Mouse (Mus musculus) R1 (cell line): ENCODE results near the gene Odf4.

Experiments
- DNase-seq: peaks from one replicate; pipeline ENCODE4 v3.0.0-alpha.2; 2018; ENCODE audit warnings: low read depth, low spot score

Odf4 gene

GRCm38 (mm10) chr11:68902823-68903222 lies 24.1 kb downstream of the Odf4 start:
- DNase-seq: no peak

GRCm38 (mm10) chr11:68902367-68902766 lies 24.5 kb downstream of the Odf4 start:
- no peak for DNase-seq

- no peak for DNase-seq
These were observed 24.9 kb downstream of the Odf4 start for GRCm38 (mm10) chr11:68902047-68902364.

GRCm38 (mm10) chr11:68901351-68902046 lies 25.4 kb downstream of the Odf4 start, which contains the start of gene Rpl26:
Gene Rpl26, plus strand, starts transcription at chr11:68901583.
- peak; percentile 99 for DNase-seq

GRCm38 (mm10) chr11:68900519-68901350 lies 26.1 kb downstream of the Odf4 start:
- no peak for DNase-seq

- no peak for DNase-seq
These were observed 27.1 kb downstream of the Odf4 start for GRCm38 (mm10) chr11:68899815-68900214.

- DNase-seq: no peak
These were observed 28.1 kb downstream of the Odf4 start for GRCm38 (mm10) chr11:68898790-68899189.

- no peak for DNase-seq
These were observed 29.0 kb downstream of the Odf4 start for GRCm38 (mm10) chr11:68897838-68898237.

- peak; percentile 79 for DNase-seq
These were observed 29.8 kb downstream of the Odf4 start for GRCm38 (mm10) chr11:68897120-68897519.

- DNase-seq: no peak
These were observed 30.6 kb downstream of the Odf4 start for GRCm38 (mm10) chr11:68896247-68896646.

GRCm38 (mm10) chr11:68893911-68894464 lies 32.9 kb downstream of the Odf4 start:
- no peak for DNase-seq

GRCm38 (mm10) chr11:68892233-68892832 lies 34.5 kb downstream of the Odf4 start:
- no peak for DNase-seq

- DNase-seq: no peak
These were observed 35.1 kb downstream of the Odf4 start for GRCm38 (mm10) chr11:68891823-68892222.

- DNase-seq: no peak
These were observed 36.3 kb downstream of the Odf4 start for GRCm38 (mm10) chr11:68890625-68891024.

- DNase-seq: no peak
These were observed 38.2 kb downstream of the Odf4 start for GRCm38 (mm10) chr11:68888653-68889052.

GRCm38 (mm10) chr11:68888253-68888652 lies 38.6 kb downstream of the Odf4 start, which contains the start of gene Rnf222:
Gene Rnf222, plus strand, starts transcription at chr11:68888553.
- no peak for DNase-seq

- no peak for DNase-seq
These were observed 40.8 kb downstream of the Odf4 start for GRCm38 (mm10) chr11:68886091-68886490.

- DNase-seq: no peak
These were observed 42.5 kb downstream of the Odf4 start for GRCm38 (mm10) chr11:68884368-68884767.

GRCm38 (mm10) chr11:68883843-68884242 lies 43.0 kb downstream of the Odf4 start:
- no peak for DNase-seq

- peak; percentile 32 for DNase-seq
These were observed 44.8 kb downstream of the Odf4 start for GRCm38 (mm10) chr11:68882107-68882506.

- DNase-seq: no peak
These were observed 48.1 kb downstream of the Odf4 start for GRCm38 (mm10) chr11:68878811-68879210.

GRCm38 (mm10) chr11:68874841-68875240 lies 52.0 kb downstream of the Odf4 start:
- DNase-seq: peak; percentile 75
